Mouse (Mus musculus) gastrocnemius, postnatal 4 days (tissue): ENCODE results near the gene Kcnip1. TPM values are rescaled to one million over a fixed set of nuclear protein-coding genes. Genes with fewer than 3 reads are reported as not detected.
A peak's percentile ranks its signal among the peaks of the same experiment; 100 is the strongest.

Source experiments
- DNase-seq, 2 experiments: peaks; one replicate each; pipeline ENCODE4 v3.0.0; 2021 to 2022; ENCODE audit warnings: low spot score in 2 of 2, mixed read lengths in 2 of 2
- total RNA-seq, 2 experiments: library from RNA; stranded (reverse); gene quantifications; 2 replicates each; pipeline ENCODE4 v1.2.3; 2021

The Kcnip1 gene
- total RNA-seq, 2 experiments from 2014 or later, result 0.21 to 0.47 TPM

DNA sequence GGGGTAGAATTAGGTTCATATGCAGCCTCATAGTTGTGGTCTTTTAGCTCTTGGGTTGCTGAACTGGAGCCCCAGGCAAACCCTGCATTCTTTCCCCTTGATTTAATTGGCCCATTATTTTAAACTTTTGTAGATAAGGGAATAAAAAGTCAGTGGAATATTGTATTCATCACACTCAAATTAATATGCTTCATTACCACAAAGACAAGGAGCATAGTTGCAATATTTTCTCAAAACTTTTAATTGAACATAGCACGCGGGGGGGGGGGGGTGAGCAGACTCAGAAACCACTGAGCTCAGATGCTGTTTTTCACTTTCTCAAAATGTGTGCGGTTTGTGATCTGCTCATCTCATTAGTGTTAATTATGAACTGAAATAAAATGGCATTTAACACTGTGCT is 302.8 kb downstream of the Kcnip1 start:
- DNase-seq, result no peak

- no peak for DNase-seq
Measured at GRCm38 (mm10) chr11:33685904-33686303, 307.0 kb downstream of the Kcnip1 start.

- peak in 1 of 2 experiments; percentile 38 for DNase-seq
Measured at GRCm38 (mm10) chr11:33680151-33680550, 312.8 kb downstream of the Kcnip1 start.

DNA sequence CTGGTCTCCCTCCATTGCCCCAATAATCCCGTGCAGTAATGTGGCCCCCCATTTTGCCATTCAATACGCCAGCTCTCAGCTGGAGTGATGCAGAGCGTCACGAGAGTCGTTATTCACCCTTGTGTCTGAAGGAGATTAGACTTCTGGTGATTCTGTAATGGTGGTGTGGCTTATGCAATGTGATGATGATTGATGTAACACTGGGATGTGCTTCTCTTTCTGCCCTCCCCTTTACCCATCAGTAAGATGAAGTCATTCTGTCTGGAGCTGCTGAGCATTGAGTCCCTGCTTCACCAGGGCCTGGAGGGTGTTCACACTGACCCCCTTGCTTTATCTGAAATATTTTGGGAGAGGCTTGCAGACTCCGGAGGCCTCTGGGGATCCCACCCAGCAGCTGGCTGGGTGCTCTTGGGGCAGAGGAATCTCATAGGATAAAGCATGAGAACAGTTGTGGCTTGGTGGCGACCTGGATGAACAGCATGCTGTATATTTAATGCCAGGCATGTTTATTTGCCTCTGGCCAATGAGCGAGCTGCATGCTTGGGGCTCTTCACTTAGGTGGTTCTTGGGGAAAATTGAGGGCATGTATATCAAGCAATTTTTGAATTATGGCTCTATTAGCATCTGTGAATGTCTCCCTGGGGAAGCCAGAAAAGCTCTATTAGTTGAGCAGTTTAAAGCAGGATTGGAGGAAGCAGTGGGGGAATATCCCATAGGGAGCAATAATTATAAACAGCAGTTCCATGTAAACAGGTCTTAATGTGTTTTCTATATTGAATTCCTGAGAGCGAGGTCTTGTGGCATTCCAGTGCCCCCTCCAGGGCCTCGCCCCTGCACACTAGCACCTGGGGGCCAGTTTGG is 322.6 kb downstream of the Kcnip1 start:
- no peak for DNase-seq

- DNase-seq, result no peak
Measured at GRCm38 (mm10) chr11:33668376-33668775, 324.6 kb downstream of the Kcnip1 start.

GRCm38 (mm10) chr11:33663599-33663998 is 329.4 kb downstream of the Kcnip1 start:
- no peak for DNase-seq

- no peak for DNase-seq
Measured at GRCm38 (mm10) chr11:33660016-33660913, 332.7 kb downstream of the Kcnip1 start.

GRCm38 (mm10) chr11:33655861-33656593 is 336.9 kb downstream of the Kcnip1 start:
- no peak for DNase-seq

- DNase-seq, result no peak
Measured at GRCm38 (mm10) chr11:33655221-33655620, 337.7 kb downstream of the Kcnip1 start.

GRCm38 (mm10) chr11:33654485-33654884 is 338.5 kb downstream of the Kcnip1 start:
- no peak for DNase-seq

DNA sequence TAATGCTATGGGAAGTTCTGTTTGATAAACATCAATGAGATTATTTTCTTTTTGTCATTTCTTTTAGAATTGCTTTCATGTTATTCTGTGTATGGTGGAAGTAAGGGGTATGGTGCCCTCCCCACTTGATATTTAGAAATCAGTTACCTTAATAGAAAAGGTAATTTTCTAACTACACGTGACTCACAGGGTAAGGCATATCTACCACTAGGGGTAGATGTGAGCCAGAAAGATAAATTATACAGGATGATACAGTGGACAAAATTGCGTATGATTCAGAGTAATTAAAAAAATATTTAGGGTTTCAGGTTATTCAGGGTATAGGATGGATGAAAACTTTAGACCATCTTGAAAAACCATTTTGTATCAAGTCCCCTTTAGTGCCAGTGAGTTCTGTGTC is 343.6 kb downstream of the Kcnip1 start:
- no peak for DNase-seq

DNA sequence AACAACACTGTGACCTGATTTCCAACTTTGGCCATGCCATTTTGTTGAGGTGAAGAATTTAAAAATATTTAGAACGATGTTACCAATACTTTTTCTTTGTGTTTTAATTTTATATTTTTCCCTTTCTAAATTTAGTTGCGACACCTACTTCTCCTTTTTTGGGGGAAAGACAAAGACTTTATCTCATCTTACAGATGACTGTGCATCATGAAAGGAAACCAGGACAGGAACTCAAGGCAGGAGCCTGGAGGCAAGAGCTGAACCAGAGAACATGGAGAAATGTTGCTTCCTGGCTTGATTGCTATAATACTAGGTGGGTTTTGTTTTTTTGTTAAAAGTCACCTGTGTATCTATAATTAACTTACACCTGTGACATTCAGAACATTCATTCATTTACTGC is 355.8 kb downstream of the Kcnip1 start:
- no peak for DNase-seq

DNA sequence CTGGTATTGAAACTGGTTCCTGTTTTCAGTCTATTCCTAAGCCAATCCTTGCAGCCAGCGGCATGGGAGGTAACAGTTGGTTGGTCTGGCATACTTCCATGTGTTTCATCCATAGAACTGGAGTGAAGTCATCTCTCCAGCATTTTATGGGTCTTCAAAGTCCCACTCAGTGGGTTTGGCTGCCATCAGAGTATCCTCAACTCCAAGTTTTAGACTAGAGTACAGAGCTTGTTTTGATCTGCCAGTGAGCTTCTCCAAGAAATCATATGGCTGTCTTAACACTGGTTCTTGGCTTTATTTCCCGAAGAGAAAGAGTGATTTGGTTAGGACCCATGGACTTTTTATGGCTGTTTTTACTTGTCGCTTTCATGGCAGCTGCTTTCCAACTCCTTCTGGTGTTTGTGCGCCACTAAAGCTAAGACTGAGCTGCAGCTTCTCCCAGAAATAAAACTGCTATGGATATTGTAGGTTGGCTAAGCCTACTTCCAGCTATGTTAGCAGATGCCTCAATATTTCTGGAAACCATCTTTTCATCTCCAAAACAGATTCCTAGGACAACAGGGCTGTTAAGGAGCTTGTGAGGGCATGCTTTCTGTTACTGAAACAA is 365.7 kb downstream of the Kcnip1 start:
- no peak for DNase-seq

DNA sequence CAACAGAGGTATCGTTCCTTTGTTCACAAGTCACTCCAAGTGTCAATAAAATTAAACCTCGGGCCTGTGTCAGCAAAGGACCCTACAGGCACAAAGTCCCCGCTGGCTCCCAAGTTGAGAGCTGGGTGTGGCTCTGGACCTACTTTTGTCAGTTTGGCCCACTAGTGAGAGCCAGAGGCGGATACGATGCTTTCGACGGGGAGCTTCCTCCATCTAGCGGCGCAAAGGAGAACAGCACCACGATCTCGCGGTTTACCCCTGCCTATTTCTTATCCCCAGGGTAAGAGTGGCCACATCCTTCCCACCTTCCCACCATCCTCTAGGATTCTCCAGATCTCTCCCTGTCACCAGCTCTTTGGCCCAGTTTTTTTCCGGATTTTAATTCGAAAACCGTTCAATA is 378.7 kb downstream of the Kcnip1 start:
- peak; percentile 46 to 68 for DNase-seq

GRCm38 (mm10) chr11:33607784-33608183 is 385.2 kb downstream of the Kcnip1 start:
- peak in 1 of 2 experiments; percentile 10 for DNase-seq

- no peak for DNase-seq
Measured at GRCm38 (mm10) chr11:33603174-33603573, 389.8 kb downstream of the Kcnip1 start.

DNA sequence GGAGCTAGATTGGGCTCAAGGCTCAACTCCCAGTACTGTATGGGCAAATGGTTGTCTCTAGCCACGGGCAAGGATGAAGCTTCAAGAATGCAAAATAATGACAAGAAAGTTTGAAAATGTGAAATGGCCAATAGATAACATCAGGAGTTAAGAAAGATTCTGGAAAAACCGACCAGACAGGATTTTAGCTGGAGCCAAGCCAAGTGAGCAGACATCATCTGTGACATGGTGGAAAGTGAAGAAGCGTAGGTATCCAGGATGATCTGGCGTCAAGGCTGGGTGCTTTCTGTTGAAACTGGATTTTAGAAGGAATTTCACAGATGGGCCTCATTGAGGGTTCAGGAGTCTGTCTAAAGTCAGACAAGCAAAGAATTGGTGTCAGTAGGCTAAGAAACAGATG is 394.0 kb downstream of the Kcnip1 start, which contains the start of gene D130052B06Rik:
Gene D130052B06Rik, plus strand, starts transcription at position 317 of the 400 bp plus-strand sequence.
- no peak for DNase-seq

GRCm38 (mm10) chr11:33596655-33597054 is 396.3 kb downstream of the Kcnip1 start:
- no peak for DNase-seq

DNA sequence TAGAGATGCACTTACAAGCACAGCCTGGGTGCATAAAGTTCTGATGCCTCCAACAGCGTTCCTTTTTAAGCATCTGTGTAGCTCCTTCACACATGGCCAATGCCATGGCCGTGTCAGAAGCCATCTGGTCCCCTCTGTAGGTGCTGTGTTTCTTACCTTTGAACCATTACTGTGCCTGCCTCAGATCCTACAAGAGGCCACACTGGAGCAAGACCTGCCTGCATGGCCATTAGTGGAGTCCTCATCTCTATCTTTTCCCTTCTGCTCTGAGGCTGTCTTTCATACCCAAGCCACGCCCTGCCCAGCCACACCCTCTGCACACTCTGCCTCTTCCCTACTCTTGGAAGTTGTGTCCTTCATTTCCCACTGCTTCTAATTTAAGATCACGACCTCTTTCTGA is 400.1 kb downstream of the Kcnip1 start:
- DNase-seq, result no peak

DNA sequence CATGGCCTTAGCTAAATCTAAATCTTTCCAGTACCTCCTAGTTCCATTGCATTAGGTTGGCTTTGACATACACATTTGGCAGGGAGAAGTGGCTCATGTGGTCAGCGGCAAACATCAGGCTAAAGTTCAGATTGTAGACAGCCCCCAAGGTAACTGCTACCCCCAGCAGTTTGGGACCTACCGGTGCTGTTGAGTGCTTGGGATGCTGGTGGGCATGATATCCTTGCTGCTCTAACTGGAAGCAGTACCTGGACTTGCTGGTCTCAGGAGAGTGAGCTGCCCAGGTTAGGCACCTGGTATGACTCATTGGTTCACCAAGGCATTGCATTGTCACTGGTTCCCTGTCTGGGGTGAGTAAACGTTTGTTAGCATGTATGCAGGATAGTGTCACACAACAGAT is 402.2 kb downstream of the Kcnip1 start:
- DNase-seq, result no peak

GRCm38 (mm10) chr11:33586614-33587013 is 406.3 kb downstream of the Kcnip1 start:
- no peak for DNase-seq
